Mouse (Mus musculus) bone marrow macrophage, adult 2 months (primary cell): ENCODE measurements around the gene 2510009E07Rik. TPM values are rescaled to one million over a fixed set of nuclear protein-coding genes. Genes with fewer than 3 reads are reported as not detected.

ENCODE experiments used
- H3K27ac ChIP-seq: 2 replicates; pipeline ENCODE4 v1.5.1; 2012; ENCODE audit warnings: low read depth, low read length; ENCODE audit not compliant: insufficient read depth
- H3K4me1 ChIP-seq: 2 replicates; pipeline ENCODE4 v1.6.1; 2012; ENCODE audit warnings: low read length; ENCODE audit not compliant: control insufficient read depth, insufficient read depth
- H3K4me3 ChIP-seq: 2 replicates; pipeline ENCODE4 v1.5.1; 2012; ENCODE audit warnings: mild to moderate bottlenecking, low read length, moderate library complexity; ENCODE audit not compliant: insufficient read depth
- CTCF ChIP-seq: IDR thresholded peaks from 2 replicates; pipeline ENCODE4 v1.5.1; 2012; ENCODE audit warnings: low read depth, mild to moderate bottlenecking, low read length, moderate library complexity
- POLR2A ChIP-seq: IDR thresholded peaks from 2 replicates; pipeline ENCODE4 v1.6.1; 2012; ENCODE audit warnings: mild to moderate bottlenecking, low read depth, low read length, borderline replicate concordance
- polyA plus RNA-seq: library from polyadenylated mRNA; stranded (reverse); fragments of >200 nt; gene quantifications from 2 replicates; pipeline ENCODE4 v1.2.4, GENCODE M21; 2012; ENCODE audit not compliant: missing spikeins, insufficient read depth, insufficient read length

The 2510009E07Rik gene
- polyA plus RNA-seq, 1 experiment = 27.0 TPM

GRCm38 (mm10) chr16:21650289-21650688 is 44.2 kb downstream of the 2510009E07Rik start:
- H3K4me1 ChIP-seq = peaks cover 10% of the 10 kb centered on the region
- TF ChIP-seq POLR2A = no peak
- TF ChIP-seq CTCF = no peak
- no peak overlapping the region for H3K4me3 ChIP-seq
- H3K27ac ChIP-seq = no peak overlapping the region

- Histone ChIP-seq H3K27ac (no peak overlapping the region), H3K4me3 (no peak overlapping the region), H3K4me1 (peaks cover 10% of the 10 kb centered on the region)
- no peak for TF ChIP-seq POLR2A
- no peak for TF ChIP-seq CTCF
Observed at GRCm38 (mm10) chr16:21648800-21649199, 45.7 kb downstream of the 2510009E07Rik start.

GRCm38 (mm10) chr16:21646496-21646895 is 48.0 kb downstream of the 2510009E07Rik start:
- no peak overlapping the region for H3K4me3 ChIP-seq
- H3K4me1 ChIP-seq = peaks cover 20% of the 10 kb centered on the region
- no peak overlapping the region for H3K27ac ChIP-seq
- TF ChIP-seq CTCF (no peak), POLR2A (no peak)

GRCm38 (mm10) chr16:21645915-21646314 is 48.5 kb downstream of the 2510009E07Rik start:
- Histone ChIP-seq H3K4me3 (no peak overlapping the region), H3K4me1 (peaks cover 26% of the 10 kb centered on the region), H3K27ac (no peak overlapping the region)
- no peak for TF ChIP-seq POLR2A
- TF ChIP-seq CTCF = no peak

- Histone ChIP-seq H3K27ac (no peak overlapping the region), H3K4me1 (peaks cover 39% of the 10 kb centered on the region), H3K4me3 (no peak overlapping the region)
- TF ChIP-seq POLR2A (no peak), CTCF (no peak)
Observed at GRCm38 (mm10) chr16:21644574-21644973, 49.9 kb downstream of the 2510009E07Rik start.

GRCm38 (mm10) chr16:21644066-21644561 is 50.4 kb downstream of the 2510009E07Rik start:
- no peak overlapping the region for H3K27ac ChIP-seq
- TF ChIP-seq POLR2A (no peak), CTCF (no peak)
- peaks cover 40% of the 10 kb centered on the region for H3K4me1 ChIP-seq
- H3K4me3 ChIP-seq = no peak overlapping the region

- H3K4me3 ChIP-seq = no peak overlapping the region
- no peak for TF ChIP-seq CTCF
- no peak for TF ChIP-seq POLR2A
- H3K27ac ChIP-seq = no peak overlapping the region
- H3K4me1 ChIP-seq = peaks cover 43% of the 10 kb centered on the region
Observed at GRCm38 (mm10) chr16:21643621-21644041, 50.8 kb downstream of the 2510009E07Rik start.

- Histone ChIP-seq H3K4me1 (peaks cover 45% of the 10 kb centered on the region), H3K27ac (no peak overlapping the region), H3K4me3 (no peak overlapping the region)
- TF ChIP-seq POLR2A = no peak
- TF ChIP-seq CTCF = no peak
Observed at GRCm38 (mm10) chr16:21642906-21643305, 51.6 kb downstream of the 2510009E07Rik start.

- Histone ChIP-seq H3K27ac (peak overlapping the region; percentile 33), H3K4me1 (peaks cover 54% of the 10 kb centered on the region), H3K4me3 (no peak overlapping the region)
- TF ChIP-seq POLR2A = no peak
- TF ChIP-seq CTCF = no peak
Observed at GRCm38 (mm10) chr16:21641944-21642343, 52.5 kb downstream of the 2510009E07Rik start.

GRCm38 (mm10) chr16:21640766-21641499 is 53.5 kb downstream of the 2510009E07Rik start:
- Histone ChIP-seq H3K27ac (no peak overlapping the region), H3K4me1 (peaks cover 63% of the 10 kb centered on the region), H3K4me3 (no peak overlapping the region)
- TF ChIP-seq CTCF = no peak
- TF ChIP-seq POLR2A = no peak
